Mouse (Mus musculus): Measurements from ENCODE around the gene Cuzd1. TPM values are rescaled to one million over a fixed set of nuclear protein-coding genes. Genes with fewer than 3 reads are reported as not detected.

The Cuzd1 gene
- 12.0 and 16.5 TPM in 2 replicates for polyA plus RNA-seq (2012; rRNA removed)

GRCm38 (mm10) chr7:131322192-131322591 is at the start of gene Cuzd1:
Gene Cuzd1, minus strand, starts transcription at chr7:131322292.
- Histone ChIP-seq H3K27me3 (ENCODE audit: control insufficient read depth, insufficient read depth, low read length) (no peaks in the 10 kb centered on the region), H3K36me3 (ENCODE audit: control insufficient read depth, insufficient read depth, low read length) (no peaks in the 10 kb centered on the region), H3K4me1 (ENCODE audit: control insufficient read depth, insufficient read depth, insufficient read length) (no peaks in the 10 kb centered on the region), H3K27ac (ENCODE audit: insufficient read depth, low read length) (no peak within 1 kb of the TSS), H3K4me3 (ENCODE audit: extremely low read depth, insufficient read depth, insufficient read length) (no peak within 1 kb of the TSS)
- TF ChIP-seq CTCF (IDR thresholded peaks at IDR 0.05; ENCODE audit: extremely low read depth, insufficient read depth, insufficient read length, insufficient replicate concordance) (no peak), POLR2A (IDR thresholded peaks at IDR 0.05; ENCODE audit: low read depth, low read length) (no peak)
- WGBS = 70% methylated on average over 2 of the region's 2 CpGs
- no peak for DNase-seq (ENCODE audit: low read depth in 1 of 2, low spot score in 2 of 2)

GRCm38 (mm10) chr7:131371470-131371860 is 49.4 kb upstream of the Cuzd1 start:
- TF ChIP-seq POLR2A (IDR thresholded peaks at IDR 0.05; ENCODE audit: low read depth, low read length) (no peak), CTCF (IDR thresholded peaks at IDR 0.05; ENCODE audit: extremely low read depth, insufficient read depth, insufficient read length, insufficient replicate concordance) (no peak)
- Histone ChIP-seq H3K27me3 (ENCODE audit: control insufficient read depth, insufficient read depth, low read length) (no peaks in the 10 kb centered on the region), H3K4me3 (ENCODE audit: extremely low read depth, insufficient read depth, insufficient read length) (peak overlapping the region; percentile 81), H3K36me3 (ENCODE audit: control insufficient read depth, insufficient read depth, low read length) (no peaks in the 10 kb centered on the region), H3K4me1 (ENCODE audit: control insufficient read depth, insufficient read depth, insufficient read length) (no peaks in the 10 kb centered on the region; the same call in 1 of the 2 replicates), H3K27ac (ENCODE audit: insufficient read depth, low read length) (peak overlapping the region; percentile 82)
- 14% methylated on average over 9 of the region's 9 CpGs for WGBS
- DNase-seq (ENCODE audit: low read depth in 1 of 2, low spot score in 2 of 2) = no peak

DNA sequence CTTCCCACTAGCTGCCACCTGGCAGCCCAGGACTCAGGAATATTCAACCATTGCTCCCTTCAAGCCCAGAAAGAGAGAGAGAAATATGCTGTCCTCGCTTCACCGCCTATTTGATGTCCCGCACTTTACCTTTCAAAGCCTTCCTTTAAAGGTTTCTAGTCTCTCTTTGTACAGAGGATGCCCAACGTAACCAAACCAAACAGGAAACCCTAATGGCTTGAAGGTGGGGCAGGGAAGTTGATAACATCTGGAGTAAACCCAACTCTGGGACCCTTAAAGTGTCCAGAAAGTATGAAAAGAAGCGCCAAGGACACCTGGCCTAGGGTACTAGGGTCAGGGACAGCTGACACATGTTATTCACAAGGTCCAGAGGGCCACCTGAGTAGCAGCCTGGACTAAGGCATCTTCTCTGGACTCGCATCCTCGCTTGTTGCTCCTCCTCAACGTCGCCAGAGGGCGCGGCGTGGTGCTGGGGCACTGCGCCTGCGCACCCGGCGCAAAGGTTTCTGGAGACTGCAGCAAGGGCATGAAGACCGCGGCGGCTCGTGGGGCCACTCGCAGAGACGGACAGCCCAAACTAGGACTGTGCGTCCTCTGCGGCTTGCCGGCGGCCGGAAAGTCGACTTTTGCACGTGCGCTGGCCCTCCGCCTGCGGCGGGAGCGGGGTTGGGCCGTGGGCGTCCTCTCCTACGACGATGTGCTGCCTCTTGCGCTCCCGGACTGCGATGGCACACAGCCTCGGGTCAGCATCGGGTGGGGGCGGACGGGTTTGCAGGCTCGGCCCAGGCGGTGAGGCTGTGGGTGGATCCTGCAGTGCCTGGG is 48.8 kb upstream of the Cuzd1 start, which contains the start of gene Pstk:
Gene Pstk (plus strand): TSS at position 494 of the 822 bp plus-strand sequence.
- H3K27ac ChIP-seq (ENCODE audit: insufficient read depth, low read length) = peak within 1 kb of the TSS; percentile 82
- TF ChIP-seq POLR2A (IDR thresholded peaks at IDR 0.05; ENCODE audit: low read depth, low read length) (peak; percentile 69), CTCF (IDR thresholded peaks at IDR 0.05; ENCODE audit: extremely low read depth, insufficient read depth, insufficient read length, insufficient replicate concordance) (peak; percentile 85)
- H3K27me3 ChIP-seq (ENCODE audit: control insufficient read depth, insufficient read depth, low read length) = no peaks in the 10 kb centered on the region
- peak; percentile 72 to 82 for DNase-seq (ENCODE audit: low read depth in 1 of 2, low spot score in 2 of 2)
- H3K4me1 ChIP-seq (ENCODE audit: control insufficient read depth, insufficient read depth, insufficient read length) = no peaks in the 10 kb centered on the region; the same call in 1 of the 2 replicates
- WGBS = 1% methylated on average over 46 of the region's 47 CpGs
- no peaks in the 10 kb centered on the region for H3K36me3 ChIP-seq (ENCODE audit: control insufficient read depth, insufficient read depth, low read length)
- H3K4me3 ChIP-seq (ENCODE audit: extremely low read depth, insufficient read depth, insufficient read length) = peak within 1 kb of the TSS; percentile 81

DNA sequence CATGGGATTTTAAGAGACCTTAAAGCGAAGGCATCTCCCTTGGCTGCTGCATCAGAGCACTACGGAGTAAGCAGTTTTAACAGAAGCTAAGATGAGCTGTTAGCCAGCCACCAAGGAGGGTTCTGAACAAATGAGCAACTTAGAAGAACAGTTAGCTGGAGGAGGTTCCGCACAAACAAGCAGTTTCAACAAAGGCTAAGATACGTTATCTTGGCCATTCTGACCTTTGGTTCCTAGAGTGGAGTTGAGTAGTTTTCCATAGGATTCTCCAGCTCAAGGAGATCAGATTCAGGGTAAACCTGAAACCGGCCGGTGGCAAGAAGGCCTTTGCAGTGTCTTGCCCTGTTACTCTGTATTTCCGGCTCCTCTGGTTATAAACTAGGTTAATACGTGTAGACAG is 42.0 kb upstream of the Cuzd1 start:
- Histone ChIP-seq H3K4me3 (ENCODE audit: extremely low read depth, insufficient read depth, insufficient read length) (no peak overlapping the region), H3K4me1 (ENCODE audit: control insufficient read depth, insufficient read depth, insufficient read length) (peaks cover 3% of the 10 kb centered on the region; the same call in 1 of the 2 replicates), H3K36me3 (ENCODE audit: control insufficient read depth, insufficient read depth, low read length) (peaks cover 1% of the 10 kb centered on the region; the same call in 1 of the 2 replicates), H3K27me3 (ENCODE audit: control insufficient read depth, insufficient read depth, low read length) (no peaks in the 10 kb centered on the region), H3K27ac (ENCODE audit: insufficient read depth, low read length) (no peak overlapping the region)
- 96% methylated on average over 8 of the region's 8 CpGs for WGBS
- TF ChIP-seq POLR2A (IDR thresholded peaks at IDR 0.05; ENCODE audit: low read depth, low read length) (no peak), CTCF (IDR thresholded peaks at IDR 0.05; ENCODE audit: extremely low read depth, insufficient read depth, insufficient read length, insufficient replicate concordance) (no peak)
- DNase-seq (ENCODE audit: low read depth in 1 of 2, low spot score in 2 of 2) = no peak

DNA sequence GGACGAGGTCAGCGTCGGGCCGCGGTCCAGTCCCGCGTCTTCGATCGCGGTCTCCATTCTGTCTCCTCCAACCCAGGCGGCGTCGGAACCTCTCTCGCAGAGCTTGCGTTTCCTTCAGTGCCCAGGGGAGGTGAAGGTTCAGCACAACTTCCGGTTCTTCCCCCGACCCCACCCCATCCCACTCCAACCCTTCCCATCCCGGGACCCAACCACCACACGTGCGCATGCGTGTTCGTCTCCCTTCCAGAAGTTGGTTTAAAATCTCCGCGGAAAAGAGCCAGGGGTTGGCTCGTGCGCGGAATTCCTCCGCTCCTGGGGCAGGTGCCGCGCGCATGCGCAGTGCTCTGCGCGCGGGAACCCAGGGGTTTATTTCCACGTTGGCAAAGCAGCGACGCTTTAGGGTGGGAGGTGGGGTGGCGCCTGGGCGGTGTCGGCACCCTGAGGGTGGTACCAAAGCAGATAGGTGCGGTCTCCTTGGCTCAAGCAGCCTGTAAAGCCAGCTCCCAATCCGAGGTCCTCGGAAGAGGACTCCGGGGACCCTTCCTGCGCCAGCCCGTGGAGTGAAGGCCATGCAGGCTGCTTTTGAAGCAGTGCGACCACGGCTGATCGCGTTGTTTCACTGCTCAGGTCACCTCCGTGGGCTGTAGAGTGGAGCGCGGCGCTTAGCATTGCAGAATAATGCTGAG is 40.7 kb upstream of the Cuzd1 start, which contains the start of gene 2310057M21Rik:
Gene 2310057M21Rik (minus strand): TSS at position 145 of the 686 bp plus-strand sequence.
- DNase-seq (ENCODE audit: low read depth in 1 of 2, low spot score in 2 of 2) = peak; percentile 78 to 84
- Histone ChIP-seq H3K36me3 (ENCODE audit: control insufficient read depth, insufficient read depth, low read length) (peaks cover 1% of the 10 kb centered on the region; the same call in 1 of the 2 replicates), H3K4me1 (ENCODE audit: control insufficient read depth, insufficient read depth, insufficient read length) (peaks cover 3% of the 10 kb centered on the region; the same call in 1 of the 2 replicates), H3K27ac (ENCODE audit: insufficient read depth, low read length) (peak within 1 kb of the TSS; percentile 89), H3K27me3 (ENCODE audit: control insufficient read depth, insufficient read depth, low read length) (no peaks in the 10 kb centered on the region), H3K4me3 (ENCODE audit: extremely low read depth, insufficient read depth, insufficient read length) (peak within 1 kb of the TSS; percentile 98)
- TF ChIP-seq POLR2A (IDR thresholded peaks at IDR 0.05; ENCODE audit: low read depth, low read length) (no peak; the same call in 1 of the 2 replicates), CTCF (IDR thresholded peaks at IDR 0.05; ENCODE audit: extremely low read depth, insufficient read depth, insufficient read length, insufficient replicate concordance) (no peak)
- under 1% methylated on average over 55 of the region's 55 CpGs for WGBS

- 2% methylated on average over 35 of the region's 35 CpGs for WGBS
- Histone ChIP-seq H3K27ac (ENCODE audit: insufficient read depth, low read length) (peak overlapping the region; percentile 75), H3K4me1 (ENCODE audit: control insufficient read depth, insufficient read depth, insufficient read length) (peaks cover 3% of the 10 kb centered on the region; the same call in 1 of the 2 replicates), H3K27me3 (ENCODE audit: control insufficient read depth, insufficient read depth, low read length) (no peaks in the 10 kb centered on the region), H3K4me3 (ENCODE audit: extremely low read depth, insufficient read depth, insufficient read length) (peak overlapping the region; percentile 98), H3K36me3 (ENCODE audit: control insufficient read depth, insufficient read depth, low read length) (peaks cover 1% of the 10 kb centered on the region)
- TF ChIP-seq CTCF (IDR thresholded peaks at IDR 0.05; ENCODE audit: extremely low read depth, insufficient read depth, insufficient read length, insufficient replicate concordance) (no peak), POLR2A (IDR thresholded peaks at IDR 0.05; ENCODE audit: low read depth, low read length) (no peak)
- DNase-seq (ENCODE audit: low read depth in 1 of 2, low spot score in 2 of 2) = no peak
Measured at GRCm38 (mm10) chr7:131362269-131362614, 40.1 kb upstream of the Cuzd1 start.

Measured in spleen, adult 2 months (tissue).